Mouse (Mus musculus) ovary, postnatal 10 days (tissue): ENCODE measurements around the gene Gm17617.
A peak's percentile ranks its signal among the peaks of the same experiment; 100 is the strongest.
"Not testable (repeated sequence)": the region's sequence is repeated elsewhere in the genome, so short reads cannot be mapped to it uniquely, and the experiment has no call there.

Experiments used
- DNase-seq: peaks from one replicate; pipeline ENCODE4 v3.0.0; 2022; ENCODE audit warnings: low spot score

Gm17617 gene

GRCm38 (mm10) chr13:55124903-55125302, 8.4 kb downstream of the Gm17617 start:
- DNase-seq: no peak

- DNase-seq: no peak
Measured at GRCm38 (mm10) chr13:55114375-55114774, 19.0 kb downstream of the Gm17617 start.

GRCm38 (mm10) chr13:55107694-55108093, 25.7 kb downstream of the Gm17617 start:
- DNase-seq: no peak

- DNase-seq: no peak
Measured at GRCm38 (mm10) chr13:55107116-55107515, 26.2 kb downstream of the Gm17617 start.

- no peak for DNase-seq
Measured at GRCm38 (mm10) chr13:55105953-55106691, 27.2 kb downstream of the Gm17617 start.

- DNase-seq: peak; percentile 89
Measured at GRCm38 (mm10) chr13:55105045-55105952, 28.0 kb downstream of the Gm17617 start, which contains the start of gene Zfp346. Gene Zfp346, plus strand, starts transcription at chr13:55105311.

GRCm38 (mm10) chr13:55103351-55103750, 30.0 kb downstream of the Gm17617 start:
- no peak for DNase-seq

GRCm38 (mm10) chr13:55102366-55102765, 31.0 kb downstream of the Gm17617 start:
- no peak for DNase-seq

- DNase-seq: no peak
Measured at GRCm38 (mm10) chr13:55101627-55102026, 31.7 kb downstream of the Gm17617 start.

GRCm38 (mm10) chr13:55099726-55100478, 33.4 kb downstream of the Gm17617 start, which contains the start of gene Uimc1:
Gene Uimc1, minus strand, starts transcription at chr13:55100300.
- peak; percentile 60 for DNase-seq

GRCm38 (mm10) chr13:55099066-55099725, 34.2 kb downstream of the Gm17617 start:
- no peak for DNase-seq

GRCm38 (mm10) chr13:55097841-55098240, 35.5 kb downstream of the Gm17617 start:
- DNase-seq: not testable (repeated sequence)

- DNase-seq: no peak
Measured at GRCm38 (mm10) chr13:55092588-55092987, 40.8 kb downstream of the Gm17617 start.
